Mouse (Mus musculus) cortical plate, adult 2 months (tissue): Measurements from ENCODE around the gene Cdc42bpb.

Source experiments
- CTCF ChIP-seq: fragments of 200-500 bp; IDR thresholded peaks from 2 replicates; pipeline ENCODE4 v1.5.1; 2011; ENCODE audit warnings: mild to moderate bottlenecking, control low read depth, low read length; ENCODE audit not compliant: insufficient read depth; ENCODE audit errors: extremely low read depth
- POLR2A ChIP-seq: fragments of 200-500 bp; IDR thresholded peaks from 2 replicates; pipeline ENCODE4 v1.6.1; 2011; ENCODE audit warnings: mild to moderate bottlenecking, low read length, control low read depth; ENCODE audit not compliant: insufficient read depth; ENCODE audit errors: extremely low read depth

DNA sequence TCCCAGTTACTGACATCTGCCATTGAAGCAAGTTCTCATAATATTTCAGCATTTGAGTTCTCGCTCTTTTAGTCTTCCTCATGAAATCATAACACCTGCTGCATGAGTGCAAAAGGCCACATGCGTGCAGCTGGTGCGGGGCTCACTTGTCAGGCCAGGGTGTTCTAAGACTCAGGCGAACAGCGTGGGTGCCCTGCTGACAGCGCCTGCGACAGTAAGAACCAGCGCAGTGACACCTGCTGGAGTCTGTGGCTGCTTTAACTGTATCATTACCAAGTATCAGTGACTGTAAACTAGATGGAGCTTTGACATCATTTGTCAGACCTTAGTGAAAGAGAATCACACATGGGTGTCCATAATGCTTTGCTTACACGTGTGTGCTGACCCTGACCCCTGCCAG, 126.3 kb downstream of the Cdc42bpb start:
- no peak for TF ChIP-seq CTCF
- no peak for TF ChIP-seq POLR2A
